Mouse (Mus musculus) C2C12 (cell line): ENCODE data around the gene Plin5. TPM values are rescaled to one million over a fixed set of nuclear protein-coding genes. Genes with fewer than 3 reads are reported as not detected.

Experiments
- H3K27me3 ChIP-seq: one replicate; pipeline ENCODE4 v1.6.1; 2011; ENCODE audit not compliant: control insufficient read depth, insufficient read depth, insufficient read length
- H3K36me3 ChIP-seq: one replicate; pipeline ENCODE4 v1.6.1; 2011; ENCODE audit not compliant: control insufficient read depth, insufficient read depth
- H3K4me3 ChIP-seq: one replicate; pipeline ENCODE4 v1.5.1; 2011; ENCODE audit warnings: mild to moderate bottlenecking, control low read depth; ENCODE audit not compliant: poor library complexity, insufficient read depth, severe bottlenecking
- H3K79me2 ChIP-seq: one replicate; pipeline ENCODE4 v1.6.1; 2011; ENCODE audit not compliant: control insufficient read depth, insufficient read depth
- H3K79me3 ChIP-seq: one replicate; pipeline ENCODE4 v1.6.1; 2011; ENCODE audit warnings: low read depth, control low read depth
- H3ac ChIP-seq: one replicate; pipeline ENCODE3; 2011; ENCODE audit warnings: low read depth; ENCODE audit not compliant: control insufficient read depth, insufficient read length
- CEBPB ChIP-seq: IDR thresholded peaks from one replicate; pipeline ENCODE4 v1.6.1; 2011; ENCODE audit warnings: low read depth, mild to moderate bottlenecking, control low read depth, moderate library complexity
- CTCF ChIP-seq: IDR thresholded peaks from one replicate; pipeline ENCODE4 v1.5.1; 2011; ENCODE audit not compliant: control insufficient read depth, insufficient read depth, insufficient read length
- FOSL1 ChIP-seq: IDR thresholded peaks from one replicate; pipeline ENCODE4 v1.8.0; 2011; ENCODE audit warnings: mild to moderate bottlenecking, low read length; ENCODE audit not compliant: poor library complexity, insufficient read depth, severe bottlenecking
- MAX ChIP-seq: IDR thresholded peaks from one replicate; pipeline ENCODE4 v1.6.1; 2011; ENCODE audit warnings: mild to moderate bottlenecking, control low read depth
- MYOD1 ChIP-seq: IDR thresholded peaks from one replicate; pipeline ENCODE4 v1.6.1; 2011; ENCODE audit warnings: low read depth; ENCODE audit not compliant: control insufficient read depth, insufficient read length
- MYOG ChIP-seq: IDR thresholded peaks from one replicate; pipeline ENCODE4 v1.6.1; 2011; ENCODE audit not compliant: control insufficient read depth, insufficient read length; ENCODE audit errors: extremely low read depth
- USF1 ChIP-seq: IDR thresholded peaks from one replicate; pipeline ENCODE4 v1.6.1; 2011; ENCODE audit warnings: low read depth, mild to moderate bottlenecking, control low read depth, moderate library complexity
- polyA plus RNA-seq: library from polyadenylated mRNA; unstranded; fragments of >200 nt; fragmentation: generic; extraction: Trizol; gene quantifications from one replicate; pipeline ENCODE4 v1.2.1, GENCODE M21; 2012; ENCODE audit warnings: missing spikeins

Plin5 gene
- polyA plus RNA-seq, 1 experiment = 0.08 TPM

DNA sequence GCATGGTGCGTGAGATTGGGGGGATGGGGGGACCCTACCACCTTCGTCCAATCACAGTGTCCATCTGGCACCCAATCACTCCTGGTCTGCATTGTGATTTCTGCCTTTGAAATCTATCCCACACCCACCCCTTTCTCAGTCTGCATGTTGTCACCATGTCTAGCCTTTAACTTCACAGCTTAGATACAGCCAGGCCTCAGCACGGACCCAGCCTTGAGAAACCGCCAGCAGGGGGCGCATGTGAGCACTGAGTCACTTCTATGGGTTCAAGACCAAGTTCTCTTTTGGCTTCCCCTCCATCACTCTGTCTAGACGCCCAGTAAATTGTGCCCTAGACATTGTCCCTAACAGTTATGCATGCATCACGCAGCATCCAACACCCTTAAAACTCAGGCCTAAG lies 14.4 kb upstream of the Plin5 start:
- no peak overlapping the region for H3ac ChIP-seq
- no peak for TF ChIP-seq MYOG
- peak; percentile 48 for TF ChIP-seq CTCF
- no peaks in the 10 kb centered on the region for H3K36me3 ChIP-seq
- peaks cover 17% of the 10 kb centered on the region for H3K27me3 ChIP-seq
- no peaks in the 10 kb centered on the region for H3K79me3 ChIP-seq
- no peaks in the 10 kb centered on the region for H3K79me2 ChIP-seq
- no peak overlapping the region for H3K4me3 ChIP-seq

DNA sequence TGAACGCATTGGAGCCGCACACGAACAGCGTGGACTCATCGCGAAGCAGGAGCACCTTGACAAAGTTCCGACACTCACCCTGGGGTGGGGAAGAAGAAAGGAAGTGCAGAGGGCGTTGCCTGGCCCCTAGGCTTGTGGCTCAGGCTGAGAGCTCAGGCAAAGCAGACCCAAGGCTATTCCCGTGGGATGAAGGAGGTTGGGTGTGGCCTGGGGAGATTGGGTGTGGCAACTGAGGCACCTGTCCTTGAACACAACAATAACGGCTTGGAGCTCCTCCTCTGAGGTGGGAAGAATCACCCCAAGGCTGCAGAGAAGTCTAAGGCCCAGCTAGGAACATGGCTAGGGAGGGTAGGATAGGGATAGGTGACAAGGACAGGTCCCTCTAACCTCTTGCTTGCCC lies 13.7 kb upstream of the Plin5 start:
- no peaks in the 10 kb centered on the region for H3K79me2 ChIP-seq
- no peak overlapping the region for H3ac ChIP-seq
- H3K79me3 ChIP-seq = no peaks in the 10 kb centered on the region
- H3K4me3 ChIP-seq = no peak overlapping the region
- TF ChIP-seq MAX = no peak
- TF ChIP-seq USF1 = no peak
- no peak for TF ChIP-seq CTCF
- TF ChIP-seq MYOG = no peak
- no peak for TF ChIP-seq CEBPB
- no peak for TF ChIP-seq FOSL1
- no peaks in the 10 kb centered on the region for H3K36me3 ChIP-seq
- H3K27me3 ChIP-seq = peaks cover 23% of the 10 kb centered on the region

- no peaks in the 10 kb centered on the region for H3K79me3 ChIP-seq
- TF ChIP-seq MYOD1 (no peak), MYOG (no peak), MAX (no peak), CTCF (no peak), USF1 (no peak), CEBPB (no peak), FOSL1 (no peak)
- H3ac ChIP-seq = no peak overlapping the region
- H3K79me2 ChIP-seq = no peaks in the 10 kb centered on the region
- H3K36me3 ChIP-seq = no peaks in the 10 kb centered on the region
- H3K4me3 ChIP-seq = no peak overlapping the region
- peaks cover 25% of the 10 kb centered on the region for H3K27me3 ChIP-seq
These were observed 10.8 kb upstream of the Plin5 start for GRCm38 (mm10) chr17:56128246-56128645.

- Histone ChIP-seq H3K27me3 (peaks cover 36% of the 10 kb centered on the region), H3K36me3 (no peaks in the 10 kb centered on the region), H3K4me3 (no peak overlapping the region), H3K79me3 (no peaks in the 10 kb centered on the region), H3K79me2 (no peaks in the 10 kb centered on the region), H3ac (no peak overlapping the region)
- TF ChIP-seq MAX = no peak
These were observed 8.8 kb upstream of the Plin5 start for GRCm38 (mm10) chr17:56126175-56126574.

DNA sequence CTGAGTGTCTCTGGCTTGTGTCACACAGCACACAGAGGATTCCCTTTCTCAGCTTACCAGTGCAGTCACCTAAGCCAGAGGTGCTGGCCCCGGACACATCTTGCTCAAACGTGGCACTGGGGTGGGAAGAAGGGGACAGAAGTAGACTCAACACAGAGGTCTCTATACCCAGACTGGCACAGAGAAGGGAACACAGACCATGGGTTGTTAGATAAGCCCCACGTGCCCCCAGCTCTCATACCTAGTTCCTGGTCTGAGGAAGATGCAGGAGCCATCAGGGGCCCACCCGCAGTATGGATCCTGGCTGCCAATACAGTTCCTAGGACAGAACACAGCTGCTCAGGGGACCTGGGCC lies 7.9 kb upstream of the Plin5 start:
- H3K79me3 ChIP-seq = no peaks in the 10 kb centered on the region
- no peak overlapping the region for H3K4me3 ChIP-seq
- TF ChIP-seq MYOD1 = no peak
- no peak for TF ChIP-seq FOSL1
- no peak for TF ChIP-seq USF1
- TF ChIP-seq CTCF = no peak
- no peak for TF ChIP-seq MAX
- no peak for TF ChIP-seq MYOG
- no peak for TF ChIP-seq CEBPB
- H3K27me3 ChIP-seq = peaks cover 44% of the 10 kb centered on the region
- H3K79me2 ChIP-seq = no peaks in the 10 kb centered on the region
- no peak overlapping the region for H3ac ChIP-seq
- H3K36me3 ChIP-seq = no peaks in the 10 kb centered on the region

DNA sequence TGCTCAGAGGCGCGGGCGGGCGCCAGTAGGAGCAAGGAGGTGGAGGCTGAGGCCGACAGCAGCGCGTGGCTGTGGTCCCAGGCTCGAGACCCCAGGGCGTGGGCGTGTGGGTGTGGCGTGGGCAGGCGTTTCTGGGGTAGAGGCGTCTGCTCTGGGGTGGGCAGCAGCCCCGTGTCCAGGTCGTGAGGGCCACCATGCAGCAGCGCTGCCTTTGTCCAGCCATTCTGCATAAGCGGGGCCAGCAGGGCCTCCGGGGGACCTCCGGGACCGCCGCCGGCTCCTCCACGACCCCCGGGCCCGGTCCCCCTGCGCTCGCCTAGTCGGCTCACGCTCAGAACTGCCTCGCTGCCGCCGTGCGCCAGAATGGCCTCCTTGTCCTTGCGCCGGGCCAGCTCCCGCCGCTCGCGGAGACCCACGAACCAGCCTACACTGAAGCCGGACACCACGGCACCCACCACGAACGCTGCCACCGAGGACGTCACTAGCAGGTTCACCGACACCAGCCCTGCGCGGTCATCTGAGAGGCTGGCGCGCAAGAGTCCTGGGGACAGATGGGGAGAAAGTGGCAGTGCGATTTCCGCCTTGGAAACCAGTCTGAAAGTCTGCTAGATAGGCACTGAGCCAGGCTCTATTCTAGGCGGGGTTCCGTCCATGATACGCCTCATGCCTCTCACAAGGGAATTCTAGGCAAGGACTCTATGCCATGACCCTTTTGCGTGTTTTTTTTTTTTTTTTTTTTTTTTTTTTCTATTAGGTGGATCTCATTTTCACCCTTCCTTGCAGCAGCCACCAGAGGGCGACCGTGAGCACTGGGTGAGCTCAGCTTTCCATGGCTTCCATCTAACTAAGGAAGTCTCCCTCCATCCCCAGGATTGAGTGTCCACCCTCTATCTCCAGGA lies 7.2 kb upstream of the Plin5 start:
- TF ChIP-seq CTCF = no peak
- Histone ChIP-seq H3K4me3 (no peak overlapping the region), H3K79me2 (no peaks in the 10 kb centered on the region), H3ac (no peak overlapping the region), H3K27me3 (peaks cover 51% of the 10 kb centered on the region), H3K36me3 (no peaks in the 10 kb centered on the region), H3K79me3 (no peaks in the 10 kb centered on the region)
